ENCODE assay signal across 8 mouse cellular contexts in the genomic region with DNA sequence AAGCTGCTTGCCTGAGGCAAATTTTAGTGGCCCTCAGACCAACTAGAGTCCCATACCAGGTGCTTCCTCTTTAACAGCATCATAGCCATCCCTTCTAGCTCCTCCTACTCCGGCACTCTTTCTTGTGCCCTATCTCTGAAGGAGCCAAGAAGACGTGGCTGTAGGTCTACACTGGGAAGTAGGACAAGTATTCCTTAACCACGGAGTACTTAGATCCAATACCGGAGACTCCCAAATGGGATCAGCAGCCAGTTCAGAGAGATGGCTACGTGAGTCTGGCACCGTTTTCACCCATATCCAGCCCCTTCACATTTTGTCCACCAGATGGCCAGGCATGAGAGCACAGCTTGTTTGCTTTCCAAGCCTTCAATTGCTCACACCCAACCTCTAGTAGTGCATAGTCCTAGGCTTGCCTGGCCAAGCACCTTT. TPM values are rescaled to one million over a fixed set of nuclear protein-coding genes. Genes with fewer than 3 reads are reported as not detected.
A peak's percentile ranks its signal among the peaks of the same experiment; 100 is the strongest.
DNase-seq lines count a peak whose midpoint lies in the region; ATAC-seq and TF ChIP-seq lines count a peak whose summit lies in the region.

No protein-coding gene starts in this region.

- H3K9me3 ChIP-seq in MEL (replicated peaks; ENCODE audit: insufficient read depth, low read length): no peaks in the 10 kb centered on the region
- H3K9me3 ChIP-seq in heart, embryonic 12.5 days (replicated peaks): no peaks in the 10 kb centered on the region
- no peaks in the 10 kb centered on the region for H3K9me3 ChIP-seq in kidney, postnatal 0 days (replicated peaks; ENCODE audit: low read length)

- TF ChIP-seq POLR2A in MEL (IDR thresholded peaks at IDR 0.05; ENCODE audit: control insufficient read depth in 1 of 2, insufficient read depth in 1 of 2, low read depth in 1 of 2, low read length in 2 of 2, poor library complexity in 1 of 2): no peak

- DNase-seq in A20 (ENCODE audit: low read depth, low spot score): peak; percentile 86
- peak; percentile 71 for DNase-seq in MEL (ENCODE audit: low read depth, low spot score)
- peak; percentile 55 for DNase-seq in embryo, embryonic 11 days
- DNase-seq in kidney, postnatal 0 days (ENCODE audit: low spot score): peak; percentile 74
- peak; percentile 69 for DNase-seq in lung, postnatal 25 days (ENCODE audit: low spot score)
- DNase-seq in spleen, postnatal 36 days (ENCODE audit: low spot score in 2 of 2): peak; percentile 36 to 43
- no peak for DNase-seq in layer of hippocampus, adult 9-10 months (ENCODE audit: low spot score)

- peak; percentile 18 to 53 (median 40); a peak in 5 of 6 replicates for TF ChIP-seq CTCF in MEL (IDR thresholded peaks at IDR 0.05 in 2 of 3, conservative IDR thresholded peaks at IDR 0.05 in 1 of 3; ENCODE audit: control insufficient read depth in 1 of 3, insufficient read depth in 1 of 3, low read depth in 2 of 3, low read length in 3 of 3, poor library complexity in 1 of 3, severe bottlenecking in 1 of 3)
- peak; percentile 71 for TF ChIP-seq CTCF in kidney, postnatal 0 days (IDR thresholded peaks at IDR 0.05; ENCODE audit: low read depth)

- peaks cover 0 to 1% of the 10 kb centered on the region in 2 experiments; a peak in 1 of 4 replicates for H3K27me3 ChIP-seq in MEL (ENCODE audit: control insufficient read depth in 1 of 2, insufficient read depth in 2 of 2, low read length in 2 of 2)
- H3K27me3 ChIP-seq in heart, embryonic 12.5 days (replicated peaks): no peaks in the 10 kb centered on the region
- no peaks in the 10 kb centered on the region for H3K27me3 ChIP-seq in kidney, postnatal 0 days (ENCODE audit: insufficient read depth, low read length)

- peaks cover 5 to 25% of the 10 kb centered on the region in 2 experiments for H3K4me1 ChIP-seq in MEL (ENCODE audit: control insufficient read depth in 1 of 2, insufficient read depth in 2 of 2, low read length in 2 of 2)
- peaks cover 69% of the 10 kb centered on the region for H3K4me1 ChIP-seq in heart, embryonic 12.5 days (replicated peaks)
- H3K4me1 ChIP-seq in kidney, postnatal 0 days (replicated peaks; ENCODE audit: insufficient read depth, low read length): peaks cover 16% of the 10 kb centered on the region

- peak overlapping the region; percentile 96 for H3K4me2 ChIP-seq in heart, embryonic 12.5 days
- peak overlapping the region; percentile 27; the same call in 1 of the 2 replicates for H3K4me2 ChIP-seq in kidney, postnatal 0 days (ENCODE audit: low read length)

- WGBS in heart, embryonic 12.5 days: 51% methylated on average over 6 of the region's 6 CpGs
- WGBS in kidney, postnatal 0 days: 43% methylated on average over 6 of the region's 6 CpGs

- no peak for ATAC-seq in heart, embryonic 12.5 days (ENCODE audit: insufficient number of reproducible peaks, low FRiP score)
- ATAC-seq in kidney, postnatal 0 days (replicated peaks; ENCODE audit: low FRiP score, low read depth): no peak

- peaks cover 47% of the 10 kb centered on the region for H3K79me2 ChIP-seq in MEL (ENCODE audit: control insufficient read depth, insufficient read depth, low read length, poor library complexity)

- no peak overlapping the region; the same call in 1 of the 2 replicates for H3K9ac ChIP-seq in MEL (ENCODE audit: control insufficient read depth, low read depth, low read length, poor library complexity, severe bottlenecking)
- H3K9ac ChIP-seq in heart, embryonic 12.5 days: peak overlapping the region; percentile 48; the same call in 1 of the 2 replicates
- H3K9ac ChIP-seq in kidney, postnatal 0 days (ENCODE audit: low read depth, low read length): no peak overlapping the region

- peak overlapping the region in 1 of 2 experiments; percentile 29; a peak in 2 of 4 replicates for H3K4me3 ChIP-seq in MEL (ENCODE audit: control insufficient read depth in 1 of 2, insufficient read depth in 1 of 2, low read depth in 2 of 2, low read length in 2 of 2)
- H3K4me3 ChIP-seq in heart, embryonic 12.5 days: peak overlapping the region; percentile 87
- H3K4me3 ChIP-seq in kidney, postnatal 0 days (replicated peaks; ENCODE audit: low read depth, low read length): no peak overlapping the region

- H3K36me3 ChIP-seq in MEL (ENCODE audit: control insufficient read depth in 1 of 2, insufficient read depth in 2 of 2, low read length in 2 of 2): peaks cover 13 to 20% of the 10 kb centered on the region in 2 experiments
- H3K36me3 ChIP-seq in heart, embryonic 12.5 days: peaks cover 42% of the 10 kb centered on the region
- H3K36me3 ChIP-seq in kidney, postnatal 0 days (ENCODE audit: insufficient read depth, low read length): peaks cover 29% of the 10 kb centered on the region

- TF ChIP-seq EP300 in MEL (IDR thresholded peaks at IDR 0.05; ENCODE audit: low read depth in 1 of 2, low read length in 2 of 2): no peak

- H3K27ac ChIP-seq in MEL (ENCODE audit: control insufficient read depth, low read depth, low read length): no peak overlapping the region
- H3K27ac ChIP-seq in heart, embryonic 12.5 days (ENCODE audit: poor library complexity, severe bottlenecking): peak overlapping the region; percentile 9; the same call in 1 of the 2 replicates
- H3K27ac ChIP-seq in kidney, postnatal 0 days: no peak overlapping the region

- no peak; the same call in 1 of the 2 replicates for TF ChIP-seq RAD21 in MEL (IDR thresholded peaks at IDR 0.05; ENCODE audit: low read depth, low read length)

TF ChIP-seq in MEL, 35 proteins besides CTCF, POLR2A, EP300 and RAD21:
- TF ChIP-seq MEF2A (IDR thresholded peaks at IDR 0.05; ENCODE audit: extremely low read depth, insufficient replicate concordance, low read depth, low read length, poor library complexity, severe bottlenecking): no peak
- 0 out of 2 replicates have a peak, but pooled peaks have one; percentile 16 for TF ChIP-seq TBP (IDR thresholded peaks at IDR 0.05; ENCODE audit: low read depth, low read length)
- peak; percentile 41 for TF ChIP-seq SMC3 (IDR thresholded peaks at IDR 0.05; ENCODE audit: low read depth, low read length)

RNA-seq across cellular contexts. Expression of a gene that starts 3.1 kb away (rescaled TPM):
- total RNA-seq in MEL (2012; rRNA removed): 28.8 and 31.2 TPM in 2 replicates
- 10 to 100 TPM in 1 of 2 experiments, not detected in 1; 65.6 TPM for polyA plus RNA-seq in MEL (2012; ENCODE audit: insufficient read depth in 1 of 2, insufficient read length in 2 of 2, low read depth in 1 of 2, low replicate concordance in 2 of 2, missing spikeins in 1 of 2)
- polyA plus RNA-seq in heart, embryonic 12.5 days (2016; fragmentation: Nextera tagmentation; extraction: Ambion mirVana): 67.0 and 68.1 TPM in 2 replicates
- 50.3 and 51.7 TPM in 2 replicates for polyA plus RNA-seq in kidney, postnatal 0 days (2015; fragmentation: Nextera tagmentation; extraction: Ambion mirVana)

RNA-seq across cellular contexts. Expression of a gene that starts 54.2 kb away (rescaled TPM):
- total RNA-seq in MEL (2012; rRNA removed): 7.2 and 8.0 TPM in 2 replicates
- polyA plus RNA-seq in MEL (2012; ENCODE audit: insufficient read depth in 1 of 2, insufficient read length in 2 of 2, low read depth in 1 of 2, low replicate concordance in 2 of 2, missing spikeins in 1 of 2): 10 to 100 TPM in 1 of 2 experiments, not detected in 1; 25.7 TPM
- 21.2 and 21.3 TPM in 2 replicates for polyA plus RNA-seq in heart, embryonic 12.5 days (2016; fragmentation: Nextera tagmentation; extraction: Ambion mirVana)
- 23.1 and 26.4 TPM in 2 replicates for polyA plus RNA-seq in kidney, postnatal 0 days (2015; fragmentation: Nextera tagmentation; extraction: Ambion mirVana)
